Mouse (Mus musculus) liver, embryonic 13.5 days (tissue): ENCODE results near the gene Vps13a. TPM values are rescaled to one million over a fixed set of nuclear protein-coding genes. Genes with fewer than 3 reads are reported as not detected.
"Not testable (repeated sequence)": the region's sequence is repeated elsewhere in the genome, so short reads cannot be mapped to it uniquely, and the experiment has no call there.

ENCODE experiments used
- ATAC-seq: fragments of 200-750 bp; cut with Nextera tagmentation; 2 replicates; pipeline ENCODE4 v1.8.0; 2017; ENCODE audit warnings: low read depth, mild to moderate bottlenecking, moderate number of reproducible peaks, moderate library complexity
- DNase-seq: peaks from one replicate; pipeline ENCODE4 v3.0.0; 2022
- H3K27ac ChIP-seq: fragments of 300-500 bp; sonication (generic); 2 replicates; pipeline ENCODE4 v1.5.1; 2015; ENCODE audit warnings: moderate library complexity, mild to moderate bottlenecking, inconsistent platforms
- H3K27me3 ChIP-seq: fragments of 300-500 bp; sonication (generic); 2 replicates; pipeline ENCODE4 v1.6.1; 2015; ENCODE audit warnings: mild to moderate bottlenecking, inconsistent platforms
- H3K36me3 ChIP-seq: fragments of 300-500 bp; sonication (generic); 2 replicates; pipeline ENCODE4 v1.6.1; 2015; ENCODE audit warnings: mild to moderate bottlenecking, inconsistent platforms
- H3K4me1 ChIP-seq: fragments of 300-500 bp; sonication (generic); replicated peaks from 2 replicates; pipeline ENCODE4 v1.6.1; 2015; ENCODE audit warnings: inconsistent platforms
- H3K4me2 ChIP-seq: fragments of 300-500 bp; sonication (generic); 2 replicates; pipeline ENCODE4 v1.6.1; 2015; ENCODE audit warnings: inconsistent platforms, mild to moderate bottlenecking, moderate library complexity
- H3K4me3 ChIP-seq: fragments of 300-500 bp; sonication (generic); replicated peaks from 2 replicates; pipeline ENCODE4 v1.5.1; 2015; ENCODE audit warnings: mild to moderate bottlenecking, inconsistent platforms
- H3K9ac ChIP-seq: fragments of 300-500 bp; sonication (generic); 2 replicates; pipeline ENCODE4 v1.6.1; 2015; ENCODE audit warnings: mild to moderate bottlenecking, inconsistent platforms
- H3K9me3 ChIP-seq: fragments of 300-500 bp; sonication (generic); replicated peaks from 2 replicates; pipeline ENCODE4 v1.6.1; 2016; ENCODE audit warnings: inconsistent platforms
- WGBS: fragments of 180-500 bp; shearing (Covaris S2); methylation state at CpG from one replicate; pipeline ENCODE4 v1.1.7; 2015; ENCODE audit not compliant: insufficient replicate concordance; 5-methylcytosine and 5-hydroxymethylcytosine counted together
- polyA plus RNA-seq: library from polyadenylated mRNA; unstranded; fragments of >200 nt; fragmentation: Nextera tagmentation; extraction: Ambion mirVana; gene quantifications from 2 replicates; pipeline ENCODE4 v1.2.1, GENCODE M21; 2015

Vps13a gene
- polyA plus RNA-seq, 1 experiment from 2014 or later = 7.6 TPM

DNA sequence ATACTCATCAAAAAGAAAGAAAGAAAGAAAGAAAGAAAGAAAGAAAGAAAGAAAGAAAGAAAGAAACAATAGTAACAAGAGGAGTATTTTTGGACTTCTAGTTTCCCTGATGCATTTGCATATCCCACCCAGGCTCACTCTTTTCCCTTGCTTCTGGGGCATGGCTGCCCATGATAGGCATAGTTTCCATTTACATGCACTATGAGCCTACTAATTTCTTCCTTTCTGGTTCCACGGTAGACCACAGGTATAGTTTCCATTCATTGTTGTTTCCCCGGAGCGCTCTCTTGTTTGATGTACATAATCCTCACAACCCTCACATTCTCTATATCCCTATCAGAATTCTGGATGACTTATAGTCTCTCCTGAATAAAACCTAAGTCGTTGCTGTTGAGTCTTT is 9.2 kb upstream of the Vps13a start:
- ATAC-seq = no peak
- no peak overlapping the region for H3K9ac ChIP-seq
- 0 out of 2 replicates have a peak, but pooled peaks cover 4% of the 10 kb centered on the region for H3K27me3 ChIP-seq
- H3K9me3 ChIP-seq = no peaks in the 10 kb centered on the region
- H3K4me1 ChIP-seq = no peaks in the 10 kb centered on the region
- DNase-seq = no peak
- WGBS = 60% methylated on average over 4 of the region's 4 CpGs
- H3K4me2 ChIP-seq = no peak overlapping the region
- H3K36me3 ChIP-seq = no peaks in the 10 kb centered on the region
- H3K27ac ChIP-seq = no peak overlapping the region
- no peak overlapping the region for H3K4me3 ChIP-seq

DNA sequence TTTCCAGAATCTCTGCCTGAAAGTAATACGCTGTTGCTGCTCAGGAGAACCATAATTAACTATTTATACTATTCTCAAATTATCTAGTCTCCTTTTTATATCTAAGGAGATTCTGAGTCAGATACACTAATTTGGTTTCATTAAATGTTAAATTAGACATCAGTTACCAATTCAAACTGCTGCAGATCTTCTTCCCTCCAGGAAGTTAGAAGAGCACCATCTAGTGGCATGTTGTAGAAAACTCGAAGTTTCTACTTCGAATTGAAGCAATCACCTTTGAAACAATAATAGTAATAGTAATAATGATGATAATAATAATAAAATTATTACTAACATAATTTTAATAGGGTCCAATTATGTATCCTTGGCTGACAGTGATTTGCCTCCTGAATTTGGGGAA is 4.1 kb upstream of the Vps13a start:
- DNase-seq = no peak
- WGBS = 16% methylated on average over 3 of the region's 3 CpGs

DNA sequence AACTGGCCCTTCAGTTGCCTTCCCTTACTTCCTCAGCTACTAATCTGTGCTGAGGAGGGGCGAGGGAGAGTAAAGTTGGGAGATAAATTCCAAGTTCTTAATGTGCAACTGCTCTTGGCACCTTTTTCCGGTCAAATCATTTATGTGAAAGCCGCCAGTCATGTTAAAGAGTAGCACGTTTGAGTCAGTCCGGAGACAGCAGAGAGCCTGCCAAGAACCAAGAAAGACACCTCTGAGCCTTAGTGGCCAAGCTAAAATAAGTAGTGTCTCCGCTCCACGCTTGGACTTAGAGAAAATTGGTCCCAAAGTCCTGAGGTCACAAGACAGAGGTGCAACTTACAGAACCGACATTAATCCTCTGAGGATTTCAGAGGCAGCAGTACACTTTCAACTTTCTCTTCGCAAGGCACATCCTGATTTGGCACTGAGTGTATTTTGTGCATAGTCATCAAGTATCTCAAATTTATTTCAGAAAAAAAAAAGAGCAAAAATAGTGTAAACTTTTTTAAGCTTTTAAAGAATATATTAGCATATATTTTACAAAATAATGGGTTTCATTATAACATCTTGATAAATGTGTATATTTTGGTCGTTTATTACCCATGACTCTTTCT is 780 bp upstream of the Vps13a start:
- H3K27me3 ChIP-seq = no peaks in the 10 kb centered on the region
- peak; percentile 0; the same call in 1 of the 2 replicates for ATAC-seq
- no peak for DNase-seq

More for the DNA sequence above, 4.1 kb upstream of the Vps13a start:
- no peaks in the 10 kb centered on the region for H3K9me3 ChIP-seq
- H3K4me3 ChIP-seq = no peak overlapping the region
- H3K36me3 ChIP-seq = no peaks in the 10 kb centered on the region
- ATAC-seq = no peak
- H3K4me1 ChIP-seq = peaks cover 3% of the 10 kb centered on the region
- no peak overlapping the region for H3K27ac ChIP-seq
- no peaks in the 10 kb centered on the region for H3K27me3 ChIP-seq
- no peak overlapping the region for H3K4me2 ChIP-seq
- no peak overlapping the region for H3K9ac ChIP-seq

DNA sequence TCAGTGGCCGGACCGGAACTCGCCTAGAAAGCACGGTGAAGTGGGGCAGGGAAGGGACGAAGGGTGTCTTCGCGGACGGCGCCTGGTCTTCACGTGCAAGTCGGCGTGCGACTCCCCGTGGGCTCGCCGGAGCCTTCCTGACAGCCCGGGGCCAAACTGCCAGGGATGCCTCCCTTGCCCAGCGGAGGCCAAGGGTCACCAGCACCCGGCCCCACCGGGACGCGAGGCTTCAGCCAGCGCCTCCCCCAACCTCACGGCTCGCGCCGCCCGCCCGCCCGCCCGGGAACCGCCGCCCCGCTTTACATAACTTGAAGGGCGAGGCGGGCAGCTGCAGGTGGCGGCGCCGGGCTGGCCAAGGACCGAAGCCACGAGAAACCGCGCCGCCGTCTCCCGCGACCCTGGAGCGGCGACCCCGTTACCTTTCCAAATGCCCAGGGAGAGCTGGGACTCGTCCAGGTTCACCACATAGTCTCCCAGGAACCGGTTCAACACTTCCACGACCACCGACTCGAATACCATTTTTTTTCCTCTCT is 416 bp downstream of the Vps13a start:
- H3K4me3 ChIP-seq = peak overlapping the region; percentile 75
- H3K9ac ChIP-seq = peak overlapping the region; percentile 86
- H3K36me3 ChIP-seq = no peaks in the 10 kb centered on the region
- H3K27me3 ChIP-seq = no peaks in the 10 kb centered on the region
- peak; percentile 71 for ATAC-seq
- H3K4me1 ChIP-seq = peaks cover 28% of the 10 kb centered on the region
- peak overlapping the region; percentile 92 for H3K4me2 ChIP-seq
- WGBS = under 1% methylated on average over 55 of the region's 55 CpGs
- peak; percentile 40 for DNase-seq
- no peaks in the 10 kb centered on the region for H3K9me3 ChIP-seq
- peak overlapping the region; percentile 77 for H3K27ac ChIP-seq

More for the DNA sequence above, 780 bp upstream of the Vps13a start:
- peak overlapping the region; percentile 75 for H3K4me3 ChIP-seq
- H3K9me3 ChIP-seq = no peaks in the 10 kb centered on the region
- H3K27ac ChIP-seq = peak overlapping the region; percentile 92
- peaks cover 23% of the 10 kb centered on the region for H3K4me1 ChIP-seq
- H3K36me3 ChIP-seq = no peaks in the 10 kb centered on the region
- H3K9ac ChIP-seq = peak overlapping the region; percentile 80
- peak overlapping the region; percentile 89 for H3K4me2 ChIP-seq
- WGBS = 9% methylated on average over 10 of the region's 10 CpGs

DNA sequence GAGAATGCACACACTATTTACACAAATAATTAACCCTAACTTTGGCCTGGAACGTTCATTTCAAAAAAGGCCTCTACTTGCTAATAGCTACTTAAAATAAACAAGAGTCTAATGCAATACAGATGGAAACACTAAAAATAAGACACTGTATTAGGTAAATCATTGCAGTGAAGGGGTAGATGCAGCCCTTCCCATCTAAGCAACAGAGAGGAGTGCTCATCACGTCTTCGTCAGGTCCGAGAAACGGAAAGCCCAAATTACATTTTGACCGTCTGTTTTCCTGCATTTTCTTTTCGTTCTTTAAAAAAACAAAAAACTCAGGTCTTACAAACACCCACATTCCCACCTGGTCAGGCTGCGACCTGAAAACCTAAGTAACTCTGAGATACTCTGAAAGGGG is 947 bp downstream of the Vps13a start:
- H3K27ac ChIP-seq = peak overlapping the region; percentile 77
- no peaks in the 10 kb centered on the region for H3K27me3 ChIP-seq
- H3K4me1 ChIP-seq = peaks cover 28% of the 10 kb centered on the region
- H3K4me2 ChIP-seq = peak overlapping the region; percentile 92
- peak overlapping the region; percentile 86 for H3K9ac ChIP-seq
- ATAC-seq (no peak), DNase-seq (no peak)
- H3K9me3 ChIP-seq = no peaks in the 10 kb centered on the region
- peak overlapping the region; percentile 75 for H3K4me3 ChIP-seq
- no peaks in the 10 kb centered on the region for H3K36me3 ChIP-seq
- 14% methylated on average over 8 of the region's 8 CpGs for WGBS

DNA sequence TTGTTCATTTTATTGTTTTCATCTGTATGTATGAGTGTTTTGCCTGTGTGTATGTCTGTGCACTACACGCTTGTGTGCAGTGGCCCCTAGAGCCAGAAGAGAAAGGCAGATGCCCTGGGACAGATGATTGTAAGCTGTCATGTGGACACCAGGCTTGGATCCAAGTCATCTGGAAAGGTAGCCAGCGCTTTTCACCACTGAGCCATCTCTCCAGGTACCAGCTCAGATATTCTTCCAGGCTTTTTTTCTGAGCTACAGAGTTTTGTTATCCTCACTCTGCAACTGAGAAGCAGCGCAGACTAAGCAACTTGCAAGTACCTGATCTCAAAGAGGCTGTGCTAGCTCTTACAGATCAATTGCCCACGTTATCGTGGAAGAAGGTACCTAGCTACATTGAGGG is 1.5 kb downstream of the Vps13a start:
- Histone ChIP-seq H3K36me3 (no peaks in the 10 kb centered on the region), H3K4me3 (peak overlapping the region; percentile 75), H3K27me3 (no peaks in the 10 kb centered on the region), H3K9ac (peak overlapping the region; percentile 51), H3K4me1 (peaks cover 28% of the 10 kb centered on the region), H3K27ac (peak overlapping the region; percentile 22; the same call in 1 of the 2 replicates), H3K9me3 (no peaks in the 10 kb centered on the region), H3K4me2 (peak overlapping the region; percentile 92)
- DNase-seq = no peak
- ATAC-seq = no peak
- 54% methylated on average over 5 of the region's 5 CpGs for WGBS

DNA sequence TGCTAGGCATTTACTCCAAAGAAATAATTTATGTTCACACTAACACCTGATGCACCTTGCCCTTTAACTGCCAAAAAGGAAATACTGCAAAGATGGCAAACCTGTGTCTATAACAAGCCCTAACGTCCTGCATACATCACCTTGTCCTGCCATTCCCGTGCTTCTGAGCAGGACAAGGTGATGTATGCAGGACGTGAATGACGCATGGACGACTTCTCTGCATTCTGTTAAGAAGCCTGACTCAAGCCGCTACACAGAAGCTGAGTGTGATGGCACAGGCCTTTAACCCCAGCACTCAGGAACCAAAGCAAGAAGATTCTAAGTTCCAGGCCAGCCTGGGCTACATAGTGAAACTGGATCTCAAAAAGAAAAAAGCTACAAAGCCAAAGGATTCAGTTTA is 2.2 kb downstream of the Vps13a start:
- Histone ChIP-seq H3K36me3 (no peaks in the 10 kb centered on the region), H3K27me3 (no peaks in the 10 kb centered on the region), H3K9me3 (no peaks in the 10 kb centered on the region), H3K27ac (0 out of 2 replicates have a peak overlapping the region, but pooled peaks have one; percentile 63), H3K9ac (peak overlapping the region; percentile 34), H3K4me3 (peak overlapping the region; percentile 40), H3K4me1 (peaks cover 32% of the 10 kb centered on the region), H3K4me2 (peak overlapping the region; percentile 63)
- DNase-seq = no peak
- ATAC-seq = no peak
- 57% methylated on average over 6 of the region's 6 CpGs for WGBS

DNA sequence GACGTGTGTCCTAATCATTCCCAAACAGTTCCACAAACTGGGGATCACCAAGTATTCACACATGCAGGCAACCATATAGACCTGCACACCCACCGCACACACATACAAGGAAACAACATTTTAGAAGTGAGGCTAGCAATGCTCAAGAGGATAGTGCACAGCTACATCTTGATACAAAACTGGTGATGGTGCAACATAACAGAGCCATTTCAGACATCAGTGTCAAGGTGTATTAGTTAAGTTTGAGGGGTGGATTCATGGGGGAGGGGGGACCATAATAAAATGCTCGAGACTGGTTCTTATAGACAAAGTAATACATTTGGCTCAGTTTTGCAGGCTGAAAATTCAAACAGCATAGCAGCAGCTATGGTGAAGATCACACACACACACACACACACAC is 2.8 kb downstream of the Vps13a start:
- Histone ChIP-seq H3K9me3 (no peaks in the 10 kb centered on the region), H3K9ac (peak overlapping the region; percentile 34; the same call in 1 of the 2 replicates), H3K36me3 (no peaks in the 10 kb centered on the region), H3K27me3 (no peaks in the 10 kb centered on the region), H3K4me1 (peaks cover 39% of the 10 kb centered on the region), H3K27ac (peak overlapping the region; percentile 63), H3K4me3 (peak overlapping the region; percentile 40), H3K4me2 (peak overlapping the region; percentile 63)
- WGBS = 57% methylated on average over 3 of the region's 3 CpGs
- ATAC-seq (no peak), DNase-seq (no peak)

DNA sequence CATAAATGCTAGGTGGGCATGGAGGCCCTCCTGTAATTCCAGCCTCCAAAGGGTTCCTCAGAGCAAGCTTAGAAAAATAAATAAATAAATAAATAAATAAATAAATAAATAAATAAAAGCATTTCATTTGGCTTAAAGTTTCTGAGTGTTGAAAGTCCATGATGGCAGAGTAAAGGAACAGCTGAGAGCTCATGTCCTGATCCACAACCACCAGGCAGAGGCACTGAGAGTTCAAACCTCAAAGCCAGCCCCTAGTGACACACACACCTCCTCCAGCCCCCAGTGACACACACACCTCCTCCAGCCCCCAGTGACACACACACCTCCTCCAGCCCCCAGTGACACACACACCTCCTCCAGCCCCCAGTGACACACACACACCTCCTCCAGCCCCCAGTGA is 3.3 kb downstream of the Vps13a start:
- Histone ChIP-seq H3K4me2 (peak overlapping the region; percentile 63), H3K4me1 (peaks cover 40% of the 10 kb centered on the region)
- not testable (repeated sequence) for H3K9me3 ChIP-seq, H3K9ac ChIP-seq, H3K4me3 ChIP-seq, DNase-seq, ATAC-seq, H3K36me3 ChIP-seq, H3K27ac ChIP-seq, H3K27me3 ChIP-seq

DNA sequence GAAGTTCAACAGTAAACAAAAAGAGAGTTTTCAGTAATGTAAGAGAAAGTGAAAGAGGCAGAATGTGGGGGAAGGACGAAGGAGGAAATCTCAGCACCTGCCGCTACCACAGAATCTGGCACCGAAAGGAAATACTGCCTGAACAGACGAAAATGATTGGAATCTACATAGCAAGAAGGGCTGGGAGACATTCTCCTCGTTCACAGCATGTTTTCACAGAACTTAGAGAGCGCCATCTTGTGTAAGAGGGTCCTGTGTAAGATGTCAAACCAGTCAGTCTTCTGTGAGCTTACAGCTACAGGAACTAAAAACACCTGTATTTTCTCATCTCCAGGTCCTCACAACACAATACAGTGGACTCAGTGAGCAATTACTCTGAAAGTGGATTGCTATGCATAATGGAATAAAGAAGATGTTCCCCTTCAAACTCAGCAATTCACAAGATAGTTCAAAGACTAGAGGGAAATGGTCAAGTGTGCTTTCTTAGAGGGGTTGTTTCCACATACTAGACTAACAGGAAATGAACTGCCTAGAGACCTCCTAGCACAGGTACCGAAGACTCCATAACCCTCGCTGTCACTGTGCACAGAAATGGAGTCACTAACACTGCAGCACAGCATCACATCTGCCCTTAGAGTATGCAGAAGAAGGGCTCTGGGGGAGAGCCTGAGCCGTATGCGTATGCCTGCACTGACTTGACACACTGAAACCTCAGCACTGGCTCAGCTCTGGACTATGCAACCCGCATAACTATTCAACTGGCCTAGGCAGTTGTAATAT is 7.3 kb downstream of the Vps13a start:
- 58% methylated on average over 11 of the region's 11 CpGs for WGBS
- no peaks in the 10 kb centered on the region for H3K27me3 ChIP-seq
- H3K36me3 ChIP-seq = no peaks in the 10 kb centered on the region
- no peak overlapping the region for H3K4me3 ChIP-seq
- ATAC-seq (no peak), DNase-seq (no peak)
- H3K4me2 ChIP-seq = no peak overlapping the region
- no peak overlapping the region for H3K27ac ChIP-seq
- no peaks in the 10 kb centered on the region for H3K9me3 ChIP-seq
- peaks cover 37% of the 10 kb centered on the region for H3K4me1 ChIP-seq
- H3K9ac ChIP-seq = no peak overlapping the region

DNA sequence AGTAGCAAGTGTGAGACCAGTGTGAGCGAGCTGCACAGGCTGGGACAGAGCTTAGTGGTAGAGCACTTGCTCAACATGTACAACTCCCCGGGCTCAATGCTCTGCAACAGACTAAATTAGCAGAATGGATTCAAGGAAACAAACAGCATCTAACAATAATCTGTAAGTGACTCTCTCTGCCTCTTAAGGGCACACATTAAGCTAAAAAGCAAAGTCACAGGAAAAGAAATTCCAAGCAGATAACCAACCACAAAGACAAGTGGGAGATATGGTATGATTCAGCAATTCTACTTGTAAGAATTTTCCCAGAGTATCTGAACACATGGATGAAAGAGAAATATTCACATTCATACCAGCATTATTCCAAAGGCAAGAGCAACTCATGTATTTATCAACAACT is 13.3 kb downstream of the Vps13a start:
- H3K4me3 ChIP-seq = no peak overlapping the region
- H3K9me3 ChIP-seq = no peaks in the 10 kb centered on the region
- H3K4me1 ChIP-seq = peaks cover 29% of the 10 kb centered on the region
- H3K27ac ChIP-seq = peak overlapping the region; percentile 50
- no peaks in the 10 kb centered on the region for H3K27me3 ChIP-seq
- H3K36me3 ChIP-seq = no peaks in the 10 kb centered on the region
- 32% methylated on average over 2 of the region's 2 CpGs for WGBS
- peak; percentile 36; the same call in 1 of the 2 replicates for ATAC-seq
- no peak for DNase-seq
- no peak overlapping the region for H3K9ac ChIP-seq
- H3K4me2 ChIP-seq = no peak overlapping the region
